Mouse (Mus musculus) liver, embryonic 14.5 days (tissue): ENCODE data around the gene Smyd1. TPM values are rescaled to one million over a fixed set of nuclear protein-coding genes. Genes with fewer than 3 reads are reported as not detected.

ENCODE experiments used
- ATAC-seq: fragments of 200-750 bp; cut with Nextera tagmentation; 2 replicates; pipeline ENCODE4 v1.8.0; 2017; ENCODE audit warnings: moderate number of reproducible peaks, mild to moderate bottlenecking, moderate library complexity; ENCODE audit not compliant: insufficient read depth
- DNase-seq, 3 experiments: peaks; one replicate each; pipeline ENCODE4 v3.0.0-alpha.2; 2012 to 2013; ENCODE audit warnings: low read depth in 3 of 3, low spot score in 3 of 3
- H3K27ac ChIP-seq: fragments of 300-500 bp; sonication (generic); 2 replicates; pipeline ENCODE4 v1.5.1; 2014; ENCODE audit warnings: moderate library complexity, mild to moderate bottlenecking, control low read depth, inconsistent platforms
- H3K27me3 ChIP-seq: fragments of 300-500 bp; sonication (generic); 2 replicates; pipeline ENCODE4 v1.6.1; 2014; ENCODE audit warnings: mild to moderate bottlenecking, low read length, moderate library complexity; ENCODE audit not compliant: control insufficient read depth, insufficient read depth
- H3K36me3 ChIP-seq: fragments of 300-500 bp; sonication (generic); replicated peaks from 2 replicates; pipeline ENCODE4 v1.6.1; 2014; ENCODE audit warnings: low read depth; ENCODE audit not compliant: control insufficient read depth, insufficient read depth
- H3K4me1 ChIP-seq, 2 experiments: fragments of 200-500 bp in 1 of 2; fragments of 300-500 bp in 1 of 2; sonication (generic) in 1 of 2; replicated peaks; 2 replicates each; pipeline ENCODE4 v1.6.1; 2012 to 2014; ENCODE audit warnings: antibody characterized with exemption in 1 of 2, inconsistent platforms in 1 of 2, low read length in 1 of 2; ENCODE audit not compliant: control insufficient read depth in 2 of 2, insufficient read depth in 2 of 2
- H3K4me2 ChIP-seq: fragments of 300-500 bp; sonication (generic); 2 replicates; pipeline ENCODE4 v1.6.1; 2014; ENCODE audit warnings: low read depth, mild to moderate bottlenecking, control low read depth, moderate library complexity
- H3K4me3 ChIP-seq, 2 experiments: fragments of 200-500 bp in 1 of 2; fragments of 300-500 bp in 1 of 2; sonication (generic) in 1 of 2; 2 replicates each; pipeline ENCODE4 v1.5.1; 2012 to 2014; ENCODE audit warnings: low read depth in 2 of 2, low read length in 2 of 2, mild to moderate bottlenecking in 2 of 2, control low read depth in 1 of 2, inconsistent platforms in 1 of 2, moderate library complexity in 1 of 2; ENCODE audit not compliant: insufficient read depth in 1 of 2
- H3K9ac ChIP-seq: fragments of 300-500 bp; sonication (generic); replicated peaks from 2 replicates; pipeline ENCODE4 v1.6.1; 2014; ENCODE audit warnings: mild to moderate bottlenecking, control low read depth, moderate library complexity
- H3K9me3 ChIP-seq: fragments of 300-500 bp; sonication (generic); 2 replicates; pipeline ENCODE4 v1.6.1; 2016; ENCODE audit warnings: low read length, mixed read lengths; ENCODE audit not compliant: control insufficient read depth
- CTCF ChIP-seq: IDR thresholded peaks from 2 replicates; pipeline ENCODE4 v1.5.1; 2016; ENCODE audit warnings: antibody characterized with exemption, low read depth, control low read depth
- EP300 ChIP-seq: IDR thresholded peaks from 2 replicates; pipeline ENCODE4 v1.6.1; 2016; ENCODE audit warnings: antibody characterized with exemption, low read depth
- WGBS: fragments of 180-500 bp; shearing (Covaris S2); extraction: QIAGEN DNeasy Blood & Tissue Kit; methylation state at CpG from one replicate; pipeline ENCODE4 v1.1.7; 2014; ENCODE audit not compliant: insufficient replicate concordance; 5-methylcytosine and 5-hydroxymethylcytosine counted together
- polyA plus RNA-seq, 2 experiments: library from polyadenylated mRNA; depleted of rRNA in 1 of 2; stranded (reverse) in 1 of 2; unstranded in 1 of 2; fragments of >200 nt; fragmentation: Nextera tagmentation in 1 of 2; extraction: Ambion mirVana in 1 of 2; gene quantifications; 2 replicates each; pipeline versions ENCODE4 v1.2.1 to v1.2.3; 2012 to 2014

Smyd1 gene
- polyA plus RNA-seq, 2 experiments, result 0.08 to 0.11 TPM

DNA sequence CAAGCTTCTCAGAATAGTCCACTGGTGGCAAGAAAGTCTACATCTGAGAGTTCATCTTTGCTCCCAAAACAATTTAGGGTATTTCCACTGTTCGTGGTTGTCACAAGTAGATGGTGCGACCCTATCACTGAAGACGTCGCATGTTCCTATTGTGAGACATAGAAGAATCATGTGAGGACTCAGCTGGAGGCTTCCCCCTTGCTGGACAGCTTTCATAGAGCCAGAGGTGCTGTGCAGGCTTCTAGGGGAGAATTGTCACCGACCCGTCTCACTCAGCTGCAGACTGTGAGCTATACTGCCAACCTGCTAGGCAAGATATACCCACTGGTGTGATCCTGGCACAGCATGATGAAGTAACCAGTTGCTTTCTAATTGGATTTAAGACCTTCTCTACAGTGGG is 30.2 kb upstream of the Smyd1 start:
- WGBS, result 63% methylated on average over 6 of the region's 6 CpGs
- Histone ChIP-seq H3K36me3 (no peaks in the 10 kb centered on the region), H3K27me3 (no peaks in the 10 kb centered on the region), H3K9ac (no peak overlapping the region), H3K4me3 (no peak overlapping the region), H3K4me2 (no peak overlapping the region), H3K27ac (no peak overlapping the region), H3K4me1 (no peaks in the 10 kb centered on the region), H3K9me3 (no peaks in the 10 kb centered on the region)
- TF ChIP-seq EP300 (no peak), CTCF (no peak)
- DNase-seq (no peak), ATAC-seq (no peak)

DNA sequence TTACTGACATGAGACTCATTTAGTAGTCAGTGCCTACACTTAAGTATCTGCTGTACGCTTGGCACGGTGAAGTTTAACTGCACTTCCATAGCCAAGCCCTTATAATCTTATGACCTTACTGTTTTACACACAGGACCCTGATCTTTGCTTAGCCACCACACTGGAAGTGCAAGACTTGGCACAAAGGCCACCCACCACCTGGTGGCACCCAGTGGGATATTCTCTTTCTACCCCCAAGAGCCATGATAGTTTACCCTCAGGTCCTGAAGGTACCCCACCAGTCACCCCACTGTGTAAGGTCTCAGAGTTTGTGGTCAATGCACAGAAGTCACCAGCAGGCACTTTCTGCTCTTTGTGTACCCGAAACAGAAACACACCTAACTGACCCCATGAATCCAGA is 29.2 kb upstream of the Smyd1 start:
- H3K27ac ChIP-seq, result no peak overlapping the region
- H3K4me3 ChIP-seq, result no peak overlapping the region
- no peaks in the 10 kb centered on the region for H3K27me3 ChIP-seq
- 81% methylated on average over 3 of the region's 3 CpGs for WGBS
- no peak for ATAC-seq
- no peaks in the 10 kb centered on the region for H3K36me3 ChIP-seq
- H3K9me3 ChIP-seq, result no peaks in the 10 kb centered on the region
- H3K4me1 ChIP-seq, result no peaks in the 10 kb centered on the region
- H3K9ac ChIP-seq, result no peak overlapping the region
- DNase-seq, result no peak
- no peak overlapping the region for H3K4me2 ChIP-seq
- TF ChIP-seq CTCF, result no peak
- TF ChIP-seq EP300, result no peak

DNA sequence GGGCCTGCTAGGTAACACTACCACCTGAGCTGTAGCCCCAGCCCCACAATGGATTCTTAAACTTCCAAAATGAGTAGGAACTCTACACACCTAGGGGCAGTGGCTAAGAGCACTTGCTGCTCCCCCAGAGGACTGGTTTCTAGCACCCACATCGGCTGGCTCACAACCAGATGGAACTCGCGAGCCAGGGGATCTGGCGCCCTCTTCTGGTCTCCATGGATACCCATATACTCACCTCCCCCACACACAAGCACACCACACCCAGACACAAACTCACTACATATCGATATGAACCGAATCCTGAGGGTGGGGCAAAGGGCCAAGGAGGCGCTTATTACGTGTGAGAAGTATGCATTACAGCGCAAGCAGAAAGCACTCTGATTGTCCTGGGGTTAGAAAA is 26.0 kb upstream of the Smyd1 start:
- 83% methylated on average over 9 of the region's 9 CpGs for WGBS
- TF ChIP-seq CTCF, result peak; percentile 39
- no peak for TF ChIP-seq EP300
- ATAC-seq, result no peak

DNA sequence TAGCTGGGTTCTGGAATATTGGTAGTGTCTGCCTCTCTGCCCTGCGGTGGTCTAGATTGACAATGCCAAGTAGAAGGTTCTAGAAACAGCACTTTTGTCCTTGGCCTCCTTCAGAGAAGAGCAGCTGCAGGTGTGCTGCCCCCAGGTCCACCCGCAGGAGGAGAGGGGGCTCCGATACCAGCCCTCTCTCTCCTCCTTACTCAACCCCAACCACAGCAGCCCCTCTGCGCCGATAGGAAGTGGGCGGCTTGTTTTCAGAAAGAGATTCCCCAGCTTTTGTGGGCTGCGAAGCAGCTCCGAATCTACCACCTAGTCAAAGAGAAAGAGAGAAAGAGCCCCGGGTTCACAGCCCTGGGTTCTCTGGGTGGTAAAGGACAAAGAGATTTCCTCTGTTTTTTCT is 19.1 kb upstream of the Smyd1 start:
- H3K4me3 ChIP-seq, result no peak overlapping the region
- no peak overlapping the region for H3K9ac ChIP-seq
- TF ChIP-seq EP300, result no peak
- no peak for TF ChIP-seq CTCF
- H3K27ac ChIP-seq, result no peak overlapping the region
- no peak overlapping the region for H3K4me2 ChIP-seq
- no peaks in the 10 kb centered on the region for H3K36me3 ChIP-seq
- DNase-seq, result no peak
- H3K9me3 ChIP-seq, result no peaks in the 10 kb centered on the region
- no peaks in the 10 kb centered on the region for H3K4me1 ChIP-seq
- ATAC-seq, result no peak
- WGBS, result 66% methylated on average over 9 of the region's 9 CpGs
- H3K27me3 ChIP-seq, result no peaks in the 10 kb centered on the region

More for the DNA sequence above, 26.0 kb upstream of the Smyd1 start:
- Histone ChIP-seq H3K4me3 (no peak overlapping the region), H3K9ac (no peak overlapping the region), H3K27ac (no peak overlapping the region), H3K9me3 (no peaks in the 10 kb centered on the region), H3K4me2 (no peak overlapping the region), H3K4me1 (no peaks in the 10 kb centered on the region), H3K27me3 (no peaks in the 10 kb centered on the region), H3K36me3 (no peaks in the 10 kb centered on the region)
- no peak for DNase-seq

DNA sequence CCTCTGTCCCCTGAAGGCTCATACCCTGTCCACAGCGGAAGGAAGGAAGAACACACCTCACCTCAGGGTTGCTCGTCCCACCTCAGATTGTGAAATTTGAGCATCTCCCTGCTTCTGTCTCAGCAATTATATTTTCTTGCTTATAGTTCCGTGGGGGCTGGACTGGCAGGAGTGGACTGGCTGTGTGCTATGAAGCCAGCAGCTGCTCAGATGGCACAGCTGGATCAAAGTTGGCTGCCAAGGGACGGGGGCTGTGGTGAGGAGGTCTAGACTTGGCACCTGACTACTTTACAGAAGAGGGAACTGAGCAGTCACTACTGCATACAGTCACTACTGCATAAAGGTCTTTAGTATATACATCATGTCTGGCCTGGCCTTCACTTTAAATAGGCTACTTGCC is 17.3 kb upstream of the Smyd1 start:
- ATAC-seq (no peak), DNase-seq (no peak)
- WGBS, result 65% methylated on average over 4 of the region's 4 CpGs
- TF ChIP-seq EP300 (no peak), CTCF (no peak)
- H3K4me3 ChIP-seq, result no peak overlapping the region
- H3K27me3 ChIP-seq, result no peaks in the 10 kb centered on the region
- H3K4me2 ChIP-seq, result no peak overlapping the region
- no peaks in the 10 kb centered on the region for H3K4me1 ChIP-seq
- no peak overlapping the region for H3K9ac ChIP-seq
- H3K9me3 ChIP-seq, result no peaks in the 10 kb centered on the region
- no peak overlapping the region for H3K27ac ChIP-seq
- no peaks in the 10 kb centered on the region for H3K36me3 ChIP-seq
